Comparison of ENCODE assay signal across 13 mouse cellular contexts in the genomic region with DNA sequence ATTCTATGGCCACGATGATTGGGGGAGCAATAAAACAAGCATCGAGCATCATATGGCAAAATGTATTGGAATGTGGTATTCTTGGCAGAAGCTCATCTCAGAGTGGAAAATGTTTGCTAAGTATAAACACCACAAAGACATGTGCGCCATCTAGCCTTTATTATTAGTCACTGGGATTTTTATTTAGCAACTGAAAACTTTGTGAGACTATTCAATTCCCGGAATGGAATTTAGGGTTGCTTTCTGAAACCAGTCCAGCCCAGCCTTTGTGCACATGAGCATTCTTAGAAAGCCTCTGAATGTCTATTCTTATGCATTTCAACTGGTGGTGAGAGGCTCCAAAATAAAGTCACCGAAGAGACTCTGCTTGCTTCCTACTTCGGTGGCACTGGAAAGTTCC. TPM values are rescaled to one million over a fixed set of nuclear protein-coding genes. Genes with fewer than 3 reads are reported as not detected.
DNase-seq lines count a peak whose midpoint lies in the region; ATAC-seq lines count a peak whose summit lies in the region.
"Had no signal": no experiment of that assay in that cellular context is flagged by ENCODE, and none has a peak within 500 bp of the region (broad histone marks: within the 10 kb centered on the region; RNA-seq: fewer than 3 reads in every experiment).

No protein-coding gene starts in this region.

- H3K27ac ChIP-seq in intestine, embryonic 16.5 days (ENCODE audit: low read length) = peak overlapping the region; percentile 34; the same call in 1 of the 2 replicates
- no peak overlapping the region for H3K27ac ChIP-seq in intestine, embryonic 15.5 days
- no peak overlapping the region for H3K27ac ChIP-seq in midbrain, embryonic 11.5 days (ENCODE audit: low read depth, low read length)
- H3K27ac ChIP-seq in midbrain, embryonic 14.5 days (replicated peaks; ENCODE audit: low read depth, low read length) = no peak overlapping the region
- peak overlapping the region; percentile 48; the same call in 1 of the 2 replicates for H3K27ac ChIP-seq in embryonic facial prominence, embryonic 15.5 days (replicated peaks)
- H3K27ac ChIP-seq: hindbrain, embryonic 14.5 days; limb, embryonic 13.5 days had no signal

- H3K4me3 ChIP-seq in intestine, embryonic 16.5 days (ENCODE audit: low read length) = no peak overlapping the region
- H3K4me3 ChIP-seq in intestine, embryonic 15.5 days (replicated peaks) = no peak overlapping the region
- no peak overlapping the region for H3K4me3 ChIP-seq in midbrain, embryonic 11.5 days (ENCODE audit: low read depth, low read length)
- H3K4me3 ChIP-seq in midbrain, embryonic 14.5 days (replicated peaks; ENCODE audit: low read depth, low read length) = no peak overlapping the region
- H3K4me3 ChIP-seq in embryonic facial prominence, embryonic 15.5 days (replicated peaks) = no peak overlapping the region
- H3K4me3 ChIP-seq: limb, embryonic 13.5 days had no signal

- 61% methylated on average over 6 of the region's 6 CpGs for whole genome bisulfite sequencing in intestine, embryonic 16.5 days
- 62% methylated on average over 6 of the region's 6 CpGs for WGBS in intestine, embryonic 15.5 days
- 94% methylated on average over 6 of the region's 6 CpGs for WGBS in midbrain, embryonic 11.5 days
- WGBS in midbrain, embryonic 14.5 days = 90% methylated on average over 6 of the region's 6 CpGs
- 36% methylated on average over 6 of the region's 6 CpGs for WGBS in embryonic facial prominence, embryonic 15.5 days

- no peaks in the 10 kb centered on the region for H3K27me3 ChIP-seq in intestine, embryonic 16.5 days (replicated peaks; ENCODE audit: control insufficient read depth, insufficient read depth, low read length)
- no peaks in the 10 kb centered on the region for H3K27me3 ChIP-seq in intestine, embryonic 15.5 days (replicated peaks)
- H3K27me3 ChIP-seq in midbrain, embryonic 11.5 days (ENCODE audit: control insufficient read depth, insufficient read depth, low read length) = no peaks in the 10 kb centered on the region
- no peaks in the 10 kb centered on the region for H3K27me3 ChIP-seq in midbrain, embryonic 14.5 days (ENCODE audit: control insufficient read depth, insufficient read depth, low read length)
- H3K27me3 ChIP-seq in embryonic facial prominence, embryonic 15.5 days = no peaks in the 10 kb centered on the region

- H3K36me3 ChIP-seq in intestine, embryonic 16.5 days (ENCODE audit: control insufficient read depth, insufficient read depth, low read length) = no peaks in the 10 kb centered on the region
- H3K36me3 ChIP-seq in intestine, embryonic 15.5 days = no peaks in the 10 kb centered on the region
- no peaks in the 10 kb centered on the region for H3K36me3 ChIP-seq in midbrain, embryonic 11.5 days (ENCODE audit: control insufficient read depth, insufficient read depth, low read length)
- H3K36me3 ChIP-seq in midbrain, embryonic 14.5 days (ENCODE audit: control insufficient read depth, insufficient read depth, low read length) = no peaks in the 10 kb centered on the region
- H3K36me3 ChIP-seq in embryonic facial prominence, embryonic 15.5 days = no peaks in the 10 kb centered on the region
- H3K36me3 ChIP-seq: limb, embryonic 13.5 days had no signal

- H3K9me3 ChIP-seq in intestine, embryonic 16.5 days (ENCODE audit: control insufficient read depth, low read length) = no peaks in the 10 kb centered on the region
- no peaks in the 10 kb centered on the region for H3K9me3 ChIP-seq in intestine, embryonic 15.5 days
- H3K9me3 ChIP-seq in midbrain, embryonic 11.5 days (ENCODE audit: control insufficient read depth, low read length) = no peaks in the 10 kb centered on the region
- H3K9me3 ChIP-seq in midbrain, embryonic 14.5 days (ENCODE audit: control insufficient read depth, low read length) = no peaks in the 10 kb centered on the region
- no peaks in the 10 kb centered on the region for H3K9me3 ChIP-seq in embryonic facial prominence, embryonic 15.5 days (replicated peaks)
- H3K9me3 ChIP-seq: limb, embryonic 13.5 days had no signal

- H3K4me2 ChIP-seq in intestine, embryonic 16.5 days (ENCODE audit: low read depth, low read length) = no peak overlapping the region
- no peak overlapping the region for H3K4me2 ChIP-seq in intestine, embryonic 15.5 days (replicated peaks)
- H3K4me2 ChIP-seq in midbrain, embryonic 11.5 days = no peak overlapping the region
- no peak overlapping the region for H3K4me2 ChIP-seq in midbrain, embryonic 14.5 days (ENCODE audit: low read length)
- no peak overlapping the region for H3K4me2 ChIP-seq in embryonic facial prominence, embryonic 15.5 days (replicated peaks)
- H3K4me2 ChIP-seq: hindbrain, embryonic 14.5 days; limb, embryonic 13.5 days had no signal

- DNase-seq in midbrain, embryonic 11.5 days (ENCODE audit: low spot score, missing footprints) = peak; percentile 75
- DNase-seq in midbrain, embryonic 14.5 days = no peak
- no peak for DNase-seq in thymus, postnatal 10 days (ENCODE audit: low spot score in 2 of 2)
- DNase-seq in right cerebral cortex, postnatal 14 days = no peak
- DNase-seq: adrenal gland, postnatal 10 days; cerebellum, postnatal 25 days; kidney, adult 9 months; thymus, postnatal 4 days had no signal

- no peak overlapping the region for H3K9ac ChIP-seq in intestine, embryonic 16.5 days (ENCODE audit: low read depth, low read length)
- H3K9ac ChIP-seq in intestine, embryonic 15.5 days = no peak overlapping the region
- H3K9ac ChIP-seq in midbrain, embryonic 11.5 days (ENCODE audit: low read length) = no peak overlapping the region
- no peak overlapping the region for H3K9ac ChIP-seq in midbrain, embryonic 14.5 days (replicated peaks; ENCODE audit: low read length)
- no peak overlapping the region for H3K9ac ChIP-seq in embryonic facial prominence, embryonic 15.5 days
- H3K9ac ChIP-seq: hindbrain, embryonic 14.5 days; limb, embryonic 13.5 days had no signal

- ATAC-seq in intestine, embryonic 16.5 days = no peak
- no peak for ATAC-seq in intestine, embryonic 15.5 days
- ATAC-seq in midbrain, embryonic 11.5 days (ENCODE audit: low FRiP score) = no peak
- no peak for ATAC-seq in midbrain, embryonic 14.5 days (ENCODE audit: low FRiP score, low TSS enrichment)
- 0 out of 2 replicates have a peak, but pooled peaks have one; percentile 63 for ATAC-seq in embryonic facial prominence, embryonic 15.5 days (ENCODE audit: insufficient number of reproducible peaks, low FRiP score, low TSS enrichment, low read depth)

- H3K4me1 ChIP-seq in intestine, embryonic 16.5 days (ENCODE audit: control insufficient read depth, insufficient read depth, low read length) = 0 out of 2 replicates have a peak, but pooled peaks cover 2% of the 10 kb centered on the region
- H3K4me1 ChIP-seq in intestine, embryonic 15.5 days (replicated peaks) = 0 out of 2 replicates have a peak, but pooled peaks cover 4% of the 10 kb centered on the region
- H3K4me1 ChIP-seq in midbrain, embryonic 11.5 days (ENCODE audit: control insufficient read depth, insufficient read depth, low read length) = no peaks in the 10 kb centered on the region
- no peaks in the 10 kb centered on the region for H3K4me1 ChIP-seq in midbrain, embryonic 14.5 days (ENCODE audit: control insufficient read depth, insufficient read depth, low read length)
- peaks cover 19% of the 10 kb centered on the region for H3K4me1 ChIP-seq in embryonic facial prominence, embryonic 15.5 days

RNA-seq across cellular contexts. Expression of a gene that starts 55.8 kb away (rescaled TPM):
- polyA plus RNA-seq in intestine, embryonic 16.5 days (2015; fragmentation: Nextera tagmentation; extraction: Ambion mirVana) = 2.7 and 2.9 TPM in 2 replicates
- polyA plus RNA-seq in intestine, embryonic 15.5 days (2015; fragmentation: Nextera tagmentation; extraction: Ambion mirVana) = 3.5 and 3.9 TPM in 2 replicates
- polyA plus RNA-seq in midbrain, embryonic 11.5 days (2014; fragmentation: Nextera tagmentation; extraction: Ambion mirVana) = 2.5 and 4.3 TPM in 2 replicates
- 10.2 and 12.9 TPM in 2 replicates for polyA plus RNA-seq in midbrain, embryonic 14.5 days (2014; fragmentation: Nextera tagmentation; extraction: Ambion mirVana)
- polyA plus RNA-seq in embryonic facial prominence, embryonic 15.5 days (2015; fragmentation: Nextera tagmentation; extraction: Ambion mirVana) = 7.4 and 7.7 TPM in 2 replicates

Comparison
In these comparisons a context has a peak if more than half of its experiments do, and no peak if none do; other contexts are left out.
1. H3K27ac ChIP-seq: peak in intestine, embryonic 16.5 days (single experiment) and embryonic facial prominence, embryonic 15.5 days (single experiment); none in intestine, embryonic 15.5 days (single experiment), midbrain, embryonic 11.5 days (single experiment) and midbrain, embryonic 14.5 days (single experiment).